Comparison of ENCODE assay signal across 23 mouse cellular contexts in genomic region chr19:55381343-55381742, GRCm38 (mm10).
DNase-seq lines count a peak whose midpoint lies in the region; ATAC-seq and TF ChIP-seq lines count a peak whose summit lies in the region.
"Had no signal": no experiment of that assay in that cellular context is flagged by ENCODE, and none has a peak within 500 bp of the region (broad histone marks: within the 10 kb centered on the region; RNA-seq: fewer than 3 reads in every experiment).

No protein-coding gene starts in this region.

- H3K27ac ChIP-seq in neural tube, embryonic 11.5 days (ENCODE audit: low read depth, low read length) = no peak overlapping the region
- no peak overlapping the region for H3K27ac ChIP-seq in neural tube, embryonic 15.5 days (replicated peaks)
- H3K27ac ChIP-seq in hindbrain, postnatal 0 days = no peak overlapping the region
- H3K27ac ChIP-seq in midbrain, embryonic 16.5 days (ENCODE audit: low read length) = peak overlapping the region; percentile 50
- H3K27ac ChIP-seq: embryonic facial prominence, embryonic 12.5 days; hindbrain, embryonic 15.5 days; limb, embryonic 15.5 days; liver, embryonic 15.5 days; macrophage; neural tube, embryonic 13.5 days; stomach, embryonic 15.5 days had no signal

- ATAC-seq in neural tube, embryonic 11.5 days (ENCODE audit: insufficient read depth, low FRiP score, low TSS enrichment) = peak; percentile 64; the same call in 1 of the 2 replicates
- no peak for ATAC-seq in neural tube, embryonic 15.5 days (ENCODE audit: low FRiP score)
- ATAC-seq in hindbrain, postnatal 0 days = no peak
- ATAC-seq in midbrain, embryonic 16.5 days = no peak

- 62% methylated on average over 7 of the region's 7 CpGs for WGBS in neural tube, embryonic 11.5 days
- WGBS in neural tube, embryonic 15.5 days = 49% methylated on average over 7 of the region's 7 CpGs
- 58% methylated on average over 7 of the region's 7 CpGs for WGBS in hindbrain, postnatal 0 days
- 33% methylated on average over 7 of the region's 7 CpGs for WGBS in midbrain, embryonic 16.5 days

- H3K36me3 ChIP-seq in neural tube, embryonic 11.5 days (ENCODE audit: control insufficient read depth, insufficient read depth, low read length) = no peaks in the 10 kb centered on the region
- H3K36me3 ChIP-seq in neural tube, embryonic 15.5 days = no peaks in the 10 kb centered on the region
- H3K36me3 ChIP-seq in hindbrain, postnatal 0 days (ENCODE audit: insufficient read depth, low read length) = no peaks in the 10 kb centered on the region
- no peaks in the 10 kb centered on the region for H3K36me3 ChIP-seq in midbrain, embryonic 16.5 days (ENCODE audit: control insufficient read depth, insufficient read depth, low read length)
- H3K36me3 ChIP-seq: embryonic facial prominence, embryonic 12.5 days; hindbrain, embryonic 15.5 days; limb, embryonic 15.5 days; neural tube, embryonic 13.5 days; stomach, embryonic 15.5 days had no signal

- no peak overlapping the region for H3K4me3 ChIP-seq in neural tube, embryonic 11.5 days (ENCODE audit: low read depth, low read length)
- no peak overlapping the region for H3K4me3 ChIP-seq in neural tube, embryonic 15.5 days (replicated peaks)
- no peak overlapping the region for H3K4me3 ChIP-seq in hindbrain, postnatal 0 days (ENCODE audit: low read length)
- no peak overlapping the region for H3K4me3 ChIP-seq in midbrain, embryonic 16.5 days (ENCODE audit: low read depth, low read length)
- H3K4me3 ChIP-seq: embryonic facial prominence, embryonic 12.5 days; limb, embryonic 15.5 days; liver, embryonic 15.5 days; neural tube, embryonic 13.5 days; stomach, embryonic 15.5 days had no signal

- peaks cover 10% of the 10 kb centered on the region for H3K4me1 ChIP-seq in neural tube, embryonic 11.5 days (ENCODE audit: control insufficient read depth, insufficient read depth, low read length)
- peaks cover 8% of the 10 kb centered on the region; the same call in 1 of the 2 replicates for H3K4me1 ChIP-seq in neural tube, embryonic 15.5 days
- no peaks in the 10 kb centered on the region for H3K4me1 ChIP-seq in hindbrain, postnatal 0 days (ENCODE audit: insufficient read depth, low read length)
- peaks cover 18% of the 10 kb centered on the region for H3K4me1 ChIP-seq in midbrain, embryonic 16.5 days (ENCODE audit: control insufficient read depth, insufficient read depth, low read length)
- H3K4me1 ChIP-seq: stomach, embryonic 15.5 days had no signal

- DNase-seq in embryo, embryonic 11 days = peak; percentile 24
- no peak for DNase-seq in embryo, embryonic 10 days (ENCODE audit: low spot score)
- no peak for DNase-seq in neural tube, embryonic 11.5 days (ENCODE audit: low spot score)
- no peak for DNase-seq in hindbrain, postnatal 0 days (ENCODE audit: low spot score)
- DNase-seq in right cerebral cortex, postnatal 36 days (ENCODE audit: low spot score in 2 of 2) = no peak
- no peak for DNase-seq in kidney, adult 11 months
- DNase-seq: adrenal gland, postnatal 25 days; cerebellum, adult 18-20 months; gastrocnemius, postnatal 25 days; kidney, adult 18-20 months; kidney, postnatal 25 days; right cerebral cortex, postnatal 25 days; thymus, adult 18-20 months; thymus, postnatal 4 days had no signal

- no peaks in the 10 kb centered on the region for H3K27me3 ChIP-seq in neural tube, embryonic 11.5 days (ENCODE audit: control insufficient read depth, insufficient read depth, low read length)
- H3K27me3 ChIP-seq in neural tube, embryonic 15.5 days (replicated peaks) = 0 out of 2 replicates have a peak, but pooled peaks cover 7% of the 10 kb centered on the region
- no peaks in the 10 kb centered on the region for H3K27me3 ChIP-seq in hindbrain, postnatal 0 days (ENCODE audit: insufficient read depth, low read length)
- no peaks in the 10 kb centered on the region for H3K27me3 ChIP-seq in midbrain, embryonic 16.5 days (ENCODE audit: control insufficient read depth, insufficient read depth, low read depth, low read length)
- H3K27me3 ChIP-seq: embryonic facial prominence, embryonic 12.5 days; hindbrain, embryonic 15.5 days; limb, embryonic 15.5 days; liver, embryonic 15.5 days; neural tube, embryonic 13.5 days; stomach, embryonic 15.5 days had no signal

- no peak overlapping the region for H3K9ac ChIP-seq in neural tube, embryonic 11.5 days (ENCODE audit: low read length)
- no peak overlapping the region for H3K9ac ChIP-seq in neural tube, embryonic 15.5 days (replicated peaks)
- no peak overlapping the region for H3K9ac ChIP-seq in hindbrain, postnatal 0 days (replicated peaks; ENCODE audit: low read length)
- no peak overlapping the region for H3K9ac ChIP-seq in midbrain, embryonic 16.5 days (ENCODE audit: low read depth, low read length)
- H3K9ac ChIP-seq: embryonic facial prominence, embryonic 12.5 days; hindbrain, embryonic 15.5 days; limb, embryonic 15.5 days; liver, embryonic 15.5 days; neural tube, embryonic 13.5 days; stomach, embryonic 15.5 days had no signal

- H3K4me2 ChIP-seq in neural tube, embryonic 11.5 days (ENCODE audit: low read depth) = no peak overlapping the region
- no peak overlapping the region for H3K4me2 ChIP-seq in neural tube, embryonic 15.5 days
- H3K4me2 ChIP-seq in hindbrain, postnatal 0 days (ENCODE audit: low read depth, low read length) = 0 out of 2 replicates have a peak overlapping the region, but pooled peaks have one; percentile 38
- peak overlapping the region; percentile 40; the same call in 1 of the 2 replicates for H3K4me2 ChIP-seq in midbrain, embryonic 16.5 days (ENCODE audit: low read length)
- H3K4me2 ChIP-seq: limb, embryonic 15.5 days; liver, embryonic 15.5 days; stomach, embryonic 15.5 days had no signal

- no peak for TF ChIP-seq CTCF in hindbrain, postnatal 0 days (IDR thresholded peaks at IDR 0.05; ENCODE audit: low read depth)

- no peaks in the 10 kb centered on the region for H3K9me3 ChIP-seq in neural tube, embryonic 11.5 days (ENCODE audit: control insufficient read depth, low read length)
- no peaks in the 10 kb centered on the region for H3K9me3 ChIP-seq in neural tube, embryonic 15.5 days (replicated peaks)
- H3K9me3 ChIP-seq in hindbrain, postnatal 0 days (ENCODE audit: low read length) = no peaks in the 10 kb centered on the region
- H3K9me3 ChIP-seq in midbrain, embryonic 16.5 days (replicated peaks; ENCODE audit: control insufficient read depth, low read length, poor library complexity, severe bottlenecking) = no peaks in the 10 kb centered on the region
- H3K9me3 ChIP-seq: embryonic facial prominence, embryonic 12.5 days; hindbrain, embryonic 15.5 days; limb, embryonic 15.5 days; liver, embryonic 15.5 days; neural tube, embryonic 13.5 days; stomach, embryonic 15.5 days had no signal

Comparison
In these comparisons a context has a peak if more than half of its experiments do, and no peak if none do; other contexts are left out.
1. H3K4me2 ChIP-seq: peak in hindbrain, postnatal 0 days (single experiment) and midbrain, embryonic 16.5 days (single experiment); none in neural tube, embryonic 11.5 days (single experiment) and neural tube, embryonic 15.5 days (single experiment).